Mouse (Mus musculus) intestine, embryonic 16.5 days (tissue): ENCODE measurements at regions not wholly inside any gene's neighbourhood (a gene's known extent, or its start where the extent isn't known, plus 50 kb on each side); places are given as distances from the start of the nearest gene placed in this dataset.

Experiments
- ATAC-seq: fragments of 200-750 bp; cut with Nextera tagmentation; 2 replicates; pipeline ENCODE4 v1.8.0; 2017; ENCODE audit warnings: moderate TSS enrichment, moderate library complexity
- H3K27ac ChIP-seq: fragments of 300-500 bp; sonication (generic); 2 replicates; pipeline ENCODE4 v1.5.1; 2014; ENCODE audit warnings: mild to moderate bottlenecking, low read length
- H3K27me3 ChIP-seq: fragments of 300-500 bp; sonication (generic); replicated peaks from 2 replicates; pipeline ENCODE4 v1.6.1; 2014; ENCODE audit warnings: low read length, control low read depth, mixed read lengths; ENCODE audit not compliant: control insufficient read depth, insufficient read depth
- H3K36me3 ChIP-seq: fragments of 300-500 bp; sonication (generic); 2 replicates; pipeline ENCODE4 v1.6.1; 2014; ENCODE audit warnings: low read length, control low read depth; ENCODE audit not compliant: control insufficient read depth, insufficient read depth
- H3K4me1 ChIP-seq: fragments of 300-500 bp; sonication (generic); 2 replicates; pipeline ENCODE4 v1.6.1; 2014; ENCODE audit warnings: low read length, control low read depth, mixed read lengths; ENCODE audit not compliant: control insufficient read depth, insufficient read depth
- H3K4me2 ChIP-seq: fragments of 300-500 bp; sonication (generic); 2 replicates; pipeline ENCODE4 v1.6.1; 2014; ENCODE audit warnings: low read depth, low read length, control low read depth
- H3K4me3 ChIP-seq: fragments of 300-500 bp; sonication (generic); 2 replicates; pipeline ENCODE4 v1.5.1; 2014; ENCODE audit warnings: mild to moderate bottlenecking, low read length
- H3K9ac ChIP-seq: fragments of 300-500 bp; sonication (generic); 2 replicates; pipeline ENCODE4 v1.6.1; 2014; ENCODE audit warnings: low read depth, low read length
- H3K9me3 ChIP-seq: fragments of 300-500 bp; sonication (generic); 2 replicates; pipeline ENCODE4 v1.6.1; 2016; ENCODE audit warnings: low read length, control low read depth; ENCODE audit not compliant: control insufficient read depth
- WGBS: fragments of 180-500 bp; shearing (Covaris S2); extraction: QIAGEN DNeasy Blood & Tissue Kit; methylation state at CpG from one replicate; pipeline ENCODE4 v1.1.7; 2014; 5-methylcytosine and 5-hydroxymethylcytosine counted together

DNA sequence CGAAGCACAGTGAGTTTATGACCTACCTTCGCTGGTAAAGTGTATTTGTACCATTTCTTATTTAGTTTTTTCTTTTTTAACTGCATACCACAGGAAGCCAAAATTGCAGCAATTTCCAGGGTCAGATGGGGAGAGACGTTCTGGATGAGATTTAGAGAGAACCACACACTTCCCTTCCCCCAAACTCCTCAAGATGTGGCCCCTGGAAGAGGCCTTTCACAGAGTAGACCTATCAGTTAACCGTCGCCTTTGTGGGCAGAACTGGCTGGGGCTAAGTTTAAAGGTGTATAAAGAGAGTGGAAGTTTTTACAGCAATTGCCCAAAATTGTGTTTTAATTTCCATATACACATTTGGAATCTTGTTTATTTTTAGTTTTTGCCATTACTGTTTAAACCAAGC lies 295.7 kb upstream of the Mef2c start:
- 77% methylated on average over 5 of the region's 5 CpGs for WGBS
- ATAC-seq, result no peak
- Histone ChIP-seq H3K4me3 (no peak overlapping the region), H3K9ac (no peak overlapping the region), H3K27me3 (no peaks in the 10 kb centered on the region), H3K27ac (no peak overlapping the region), H3K4me2 (no peak overlapping the region), H3K9me3 (no peaks in the 10 kb centered on the region), H3K4me1 (no peaks in the 10 kb centered on the region), H3K36me3 (no peaks in the 10 kb centered on the region)

DNA sequence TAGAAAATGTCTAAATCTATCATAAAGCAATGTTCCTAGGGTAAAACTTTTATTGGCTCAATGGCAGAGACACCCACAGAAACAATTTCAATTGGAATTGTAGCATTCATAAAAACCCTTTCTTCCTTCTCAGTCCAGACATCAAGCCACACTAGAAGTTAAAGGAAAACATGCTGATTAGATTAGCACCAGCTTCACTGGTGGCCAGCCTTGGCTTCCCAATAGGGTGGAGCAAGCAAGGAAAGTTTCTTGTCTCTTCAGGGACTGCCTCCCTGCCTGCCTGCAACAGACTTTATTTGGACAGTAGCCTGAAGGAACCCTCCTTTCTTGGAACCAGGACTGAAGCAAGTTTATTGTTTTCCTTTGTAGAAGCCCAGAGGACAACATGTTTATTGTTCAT lies 289.0 kb upstream of the Mef2c start:
- Histone ChIP-seq H3K27me3 (no peaks in the 10 kb centered on the region), H3K4me3 (no peak overlapping the region), H3K27ac (no peak overlapping the region), H3K9me3 (no peaks in the 10 kb centered on the region), H3K36me3 (no peaks in the 10 kb centered on the region), H3K4me1 (no peaks in the 10 kb centered on the region), H3K4me2 (no peak overlapping the region), H3K9ac (no peak overlapping the region)
- no peak for ATAC-seq

- Histone ChIP-seq H3K9me3 (no peaks in the 10 kb centered on the region), H3K9ac (no peak overlapping the region), H3K4me3 (no peak overlapping the region), H3K36me3 (no peaks in the 10 kb centered on the region), H3K27me3 (no peaks in the 10 kb centered on the region), H3K4me2 (no peak overlapping the region), H3K27ac (no peak overlapping the region), H3K4me1 (no peaks in the 10 kb centered on the region)
- no peak for ATAC-seq
- WGBS, result 90% methylated on average over 3 of the region's 3 CpGs
Measured at GRCm38 (mm10) chr13:83216454-83216853, 287.4 kb upstream of the Mef2c start.

GRCm38 (mm10) chr13:83252452-83252851 lies 251.4 kb upstream of the Mef2c start:
- 93% methylated on average over 1 of the region's 1 CpGs for WGBS

DNA sequence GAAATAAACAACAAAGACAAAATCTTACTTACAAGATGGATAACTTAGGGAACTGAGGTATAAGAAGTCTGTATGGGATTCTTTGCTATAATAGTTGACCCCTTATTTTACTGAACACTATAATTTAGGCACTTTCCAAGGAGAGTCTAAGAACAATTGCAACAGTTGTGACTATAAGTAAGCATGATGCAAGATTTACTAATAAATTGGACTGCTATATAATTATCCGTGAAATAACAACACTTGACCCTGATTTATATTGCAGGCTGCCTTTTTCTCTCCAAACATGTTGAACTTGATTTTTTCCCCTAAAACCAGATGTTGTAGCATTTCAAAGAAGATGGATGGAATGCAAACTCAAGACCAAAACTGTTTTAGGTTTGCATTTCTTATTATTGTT lies 237.2 kb upstream of the Mef2c start:
- Histone ChIP-seq H3K27me3 (no peaks in the 10 kb centered on the region), H3K9me3 (no peaks in the 10 kb centered on the region), H3K4me3 (no peak overlapping the region), H3K4me2 (no peak overlapping the region), H3K4me1 (no peaks in the 10 kb centered on the region), H3K27ac (no peak overlapping the region), H3K36me3 (no peaks in the 10 kb centered on the region), H3K9ac (no peak overlapping the region)
- 68% methylated on average over 1 of the region's 1 CpGs for WGBS
- no peak for ATAC-seq

More at GRCm38 (mm10) chr13:83252452-83252851, 251.4 kb upstream of the Mef2c start:
- Histone ChIP-seq H3K36me3 (no peaks in the 10 kb centered on the region), H3K4me1 (no peaks in the 10 kb centered on the region), H3K4me2 (no peak overlapping the region), H3K27me3 (no peaks in the 10 kb centered on the region), H3K9me3 (no peaks in the 10 kb centered on the region), H3K27ac (no peak overlapping the region), H3K4me3 (no peak overlapping the region), H3K9ac (no peak overlapping the region)
- ATAC-seq, result no peak

- Histone ChIP-seq H3K27me3 (no peaks in the 10 kb centered on the region), H3K9me3 (no peaks in the 10 kb centered on the region), H3K4me3 (no peak overlapping the region), H3K36me3 (no peaks in the 10 kb centered on the region), H3K4me2 (no peak overlapping the region), H3K4me1 (no peaks in the 10 kb centered on the region), H3K27ac (no peak overlapping the region), H3K9ac (no peak overlapping the region)
- 81% methylated on average over 3 of the region's 3 CpGs for WGBS
- ATAC-seq, result no peak
Measured at GRCm38 (mm10) chr13:83268663-83269062, 235.2 kb upstream of the Mef2c start.

DNA sequence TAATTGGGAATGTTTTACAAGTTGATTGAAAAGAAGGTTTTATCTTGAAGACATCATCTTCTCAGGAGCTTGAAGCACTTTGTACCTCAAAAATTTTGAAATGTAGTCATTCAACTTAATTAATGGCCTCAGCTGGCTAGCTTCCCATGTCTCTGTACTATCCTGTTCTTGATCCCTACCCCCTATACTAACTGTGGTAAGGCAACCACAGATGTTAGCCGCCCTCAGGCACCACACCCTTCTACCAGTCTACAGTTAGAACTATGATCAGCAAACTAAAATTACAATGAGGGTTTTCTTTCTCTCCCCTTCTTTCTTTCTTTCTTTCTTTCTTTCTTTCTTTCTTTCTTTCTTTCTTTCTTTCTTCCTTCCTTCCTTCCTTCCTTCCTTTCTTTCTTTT lies 225.1 kb upstream of the Mef2c start:
- 97% methylated on average over 1 of the region's 1 CpGs for WGBS
- no peak overlapping the region for H3K4me3 ChIP-seq
- ATAC-seq, result no peak
- H3K4me1 ChIP-seq, result no peaks in the 10 kb centered on the region
- no peak overlapping the region for H3K4me2 ChIP-seq
- H3K9me3 ChIP-seq, result no peaks in the 10 kb centered on the region
- H3K27ac ChIP-seq, result no peak overlapping the region
- no peaks in the 10 kb centered on the region for H3K36me3 ChIP-seq
- no peak overlapping the region for H3K9ac ChIP-seq
- H3K27me3 ChIP-seq, result no peaks in the 10 kb centered on the region

DNA sequence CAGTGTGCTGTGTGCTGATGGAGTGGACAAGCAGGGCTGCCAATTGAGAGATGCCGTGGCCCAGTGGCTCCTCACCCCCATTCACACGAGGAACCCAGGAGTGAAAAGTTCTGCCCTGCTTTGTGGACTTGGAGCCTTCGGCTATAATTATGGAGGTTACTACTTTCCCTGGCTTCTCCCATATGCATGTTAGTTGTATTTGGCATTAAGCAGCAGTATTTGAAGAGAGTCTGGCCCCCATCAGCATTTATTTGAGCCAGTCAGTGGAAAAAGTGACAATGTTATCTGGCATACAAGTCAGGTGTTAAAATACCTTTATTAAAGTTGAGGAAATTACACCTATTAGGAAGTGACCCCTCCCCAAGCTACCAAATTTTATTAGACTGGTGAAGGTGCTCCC lies 196.1 kb upstream of the Mef2c start:
- Histone ChIP-seq H3K4me3 (no peak overlapping the region), H3K4me1 (no peaks in the 10 kb centered on the region), H3K27me3 (no peaks in the 10 kb centered on the region), H3K36me3 (no peaks in the 10 kb centered on the region), H3K9ac (no peak overlapping the region), H3K4me2 (no peak overlapping the region), H3K9me3 (no peaks in the 10 kb centered on the region), H3K27ac (no peak overlapping the region)
- 81% methylated on average over 3 of the region's 3 CpGs for WGBS
- no peak for ATAC-seq

DNA sequence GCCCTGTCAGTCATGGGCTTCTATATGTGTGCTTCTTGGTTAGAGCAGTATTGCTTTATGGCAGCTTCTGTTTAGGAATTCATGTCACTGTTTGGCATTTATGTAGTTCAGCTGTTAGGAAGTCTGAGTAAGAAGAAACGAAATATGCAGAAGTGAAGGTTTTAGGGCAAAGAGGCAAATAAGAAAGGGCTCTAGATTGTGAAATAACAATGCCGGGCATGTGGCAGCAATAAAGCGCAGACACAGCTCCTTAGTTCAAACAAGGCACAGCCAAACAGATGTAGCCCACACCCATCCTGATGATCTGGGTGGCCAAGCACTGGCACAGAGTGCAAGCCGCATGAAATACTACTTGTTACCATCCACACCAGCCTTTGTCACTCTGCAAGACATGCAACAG lies 175.3 kb upstream of the Mef2c start:
- H3K4me1 ChIP-seq, result no peaks in the 10 kb centered on the region
- WGBS, result 49% methylated on average over 4 of the region's 4 CpGs

DNA sequence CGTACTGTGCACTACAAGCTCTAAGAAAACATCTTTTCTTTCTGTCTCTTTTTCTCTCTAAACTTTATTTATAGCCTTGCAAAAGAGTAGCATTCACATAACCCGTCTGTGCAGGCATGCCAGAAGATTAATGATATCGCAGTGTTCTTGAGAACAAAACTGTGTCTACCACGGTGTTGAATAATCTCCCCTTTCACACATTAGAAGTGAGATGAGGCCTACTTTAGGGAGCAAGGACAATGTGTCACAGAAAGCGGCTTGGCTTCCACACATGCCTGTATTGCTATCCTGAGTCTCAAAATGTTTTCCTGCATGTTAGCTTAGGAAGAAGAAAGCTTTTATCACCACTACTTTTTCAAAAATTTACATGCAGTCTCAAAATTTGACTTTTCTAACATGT lies 170.1 kb upstream of the Mef2c start:
- H3K27ac ChIP-seq, result no peak overlapping the region
- H3K4me3 ChIP-seq, result no peak overlapping the region
- H3K9ac ChIP-seq, result no peak overlapping the region
- H3K4me1 ChIP-seq, result no peaks in the 10 kb centered on the region
- H3K9me3 ChIP-seq, result no peaks in the 10 kb centered on the region
- H3K27me3 ChIP-seq, result no peaks in the 10 kb centered on the region
- ATAC-seq, result no peak
- no peak overlapping the region for H3K4me2 ChIP-seq
- WGBS, result 46% methylated on average over 5 of the region's 5 CpGs
- H3K36me3 ChIP-seq, result no peaks in the 10 kb centered on the region

More for the DNA sequence above, 175.3 kb upstream of the Mef2c start:
- Histone ChIP-seq H3K9ac (no peak overlapping the region), H3K4me2 (no peak overlapping the region), H3K27ac (no peak overlapping the region), H3K27me3 (no peaks in the 10 kb centered on the region), H3K9me3 (no peaks in the 10 kb centered on the region), H3K4me3 (no peak overlapping the region), H3K36me3 (no peaks in the 10 kb centered on the region)
- ATAC-seq, result no peak
